Mouse (Mus musculus): Measurements from ENCODE around the gene Cherp.

DNA sequence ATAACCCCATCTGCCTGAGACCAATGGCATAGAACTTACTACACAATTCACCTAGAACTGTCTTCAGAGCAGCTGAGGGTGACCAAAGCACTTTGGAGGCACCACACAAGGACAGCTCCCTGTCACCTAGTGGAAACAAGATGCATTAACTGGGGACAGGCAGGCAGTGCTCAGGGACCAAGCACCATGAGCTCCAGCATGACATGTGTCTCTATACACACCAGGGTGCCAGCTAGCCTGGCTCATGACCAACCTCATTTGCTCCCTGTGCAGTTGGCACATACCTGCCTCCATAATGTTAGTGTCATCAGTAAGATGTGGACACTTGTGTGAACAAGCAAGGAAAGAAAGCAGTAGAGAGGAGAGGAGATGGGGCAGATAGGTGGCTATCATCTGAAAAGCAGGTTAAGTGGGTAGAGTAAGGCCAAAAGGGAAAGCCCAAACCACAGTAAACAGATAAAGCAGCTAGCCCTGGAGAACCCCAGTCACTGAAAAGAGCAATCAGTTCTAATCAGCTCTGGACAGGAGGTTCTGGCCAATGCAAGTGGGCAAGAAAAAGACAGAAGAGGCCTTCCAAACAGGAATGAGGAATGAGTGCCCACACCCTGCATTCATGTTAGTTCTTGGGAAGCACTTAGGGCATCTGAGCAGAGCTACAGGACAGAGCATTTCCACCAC, 29.8 kb upstream of the Cherp start:
- TF ChIP-seq CTCF (conservative IDR thresholded peaks at IDR 0.05; ENCODE audit: insufficient read depth, insufficient read length, low read depth, low read length), result no peak
- no peak for TF ChIP-seq POLR2A (IDR thresholded peaks at IDR 0.05; ENCODE audit: low read depth, low read length)

Data from kidney, adult 2 months (tissue).